Mouse (Mus musculus) spleen, postnatal 4 days (tissue): ENCODE data around the gene Tnxb.

Experiments used
- DNase-seq, 2 experiments: peaks; one replicate each; pipeline ENCODE4 v3.0.0; 2022; ENCODE audit warnings: low spot score in 2 of 2

Tnxb gene

GRCm38 (mm10) chr17:34659181-34659896 lies 11.0 kb upstream of the Tnxb start:
- no peak for DNase-seq

GRCm38 (mm10) chr17:34659897-34660214 lies 10.5 kb upstream of the Tnxb start:
- no peak for DNase-seq

- DNase-seq: no peak
Measured at GRCm38 (mm10) chr17:34660259-34660820, 10.0 kb upstream of the Tnxb start.

- DNase-seq: no peak
Measured at GRCm38 (mm10) chr17:34661121-34661591, 9.2 kb upstream of the Tnxb start.

- no peak for DNase-seq
Measured at GRCm38 (mm10) chr17:34662468-34662867, 7.9 kb upstream of the Tnxb start.

GRCm38 (mm10) chr17:34662978-34663377 lies 7.4 kb upstream of the Tnxb start:
- no peak for DNase-seq

GRCm38 (mm10) chr17:34663558-34663957 lies 6.8 kb upstream of the Tnxb start:
- DNase-seq: no peak

- DNase-seq: no peak
Measured at GRCm38 (mm10) chr17:34664472-34664871, 5.9 kb upstream of the Tnxb start.

GRCm38 (mm10) chr17:34671151-34672066 lies 1.1 kb downstream of the Tnxb start:
- DNase-seq: no peak

GRCm38 (mm10) chr17:34672246-34672792 lies 2.0 kb downstream of the Tnxb start:
- no peak for DNase-seq

- no peak for DNase-seq
Measured at GRCm38 (mm10) chr17:34673139-34673538, 2.8 kb downstream of the Tnxb start.

- no peak for DNase-seq
Measured at GRCm38 (mm10) chr17:34674524-34675204, 4.3 kb downstream of the Tnxb start.

GRCm38 (mm10) chr17:34675205-34676092 lies 5.1 kb downstream of the Tnxb start:
- no peak for DNase-seq

- no peak for DNase-seq
Measured at GRCm38 (mm10) chr17:34676093-34676460, 5.7 kb downstream of the Tnxb start.

- DNase-seq: no peak
Measured at GRCm38 (mm10) chr17:34676671-34677070, 6.3 kb downstream of the Tnxb start.

GRCm38 (mm10) chr17:34680191-34680590 lies 9.9 kb downstream of the Tnxb start:
- no peak for DNase-seq

GRCm38 (mm10) chr17:34680621-34681020 lies 10.3 kb downstream of the Tnxb start:
- DNase-seq: no peak

- no peak for DNase-seq
Measured at GRCm38 (mm10) chr17:34681132-34681571, 10.8 kb downstream of the Tnxb start.

- DNase-seq: no peak
Measured at GRCm38 (mm10) chr17:34681881-34682536, 11.7 kb downstream of the Tnxb start.

- no peak for DNase-seq
Measured at GRCm38 (mm10) chr17:34683179-34683578, 12.8 kb downstream of the Tnxb start.
